Mouse (Mus musculus): ENCODE measurements at regions not wholly inside any gene's neighbourhood (a gene's known extent, or its start where the extent isn't known, plus 50 kb on each side); places are given as distances from the start of the nearest gene placed in this dataset.

DNA sequence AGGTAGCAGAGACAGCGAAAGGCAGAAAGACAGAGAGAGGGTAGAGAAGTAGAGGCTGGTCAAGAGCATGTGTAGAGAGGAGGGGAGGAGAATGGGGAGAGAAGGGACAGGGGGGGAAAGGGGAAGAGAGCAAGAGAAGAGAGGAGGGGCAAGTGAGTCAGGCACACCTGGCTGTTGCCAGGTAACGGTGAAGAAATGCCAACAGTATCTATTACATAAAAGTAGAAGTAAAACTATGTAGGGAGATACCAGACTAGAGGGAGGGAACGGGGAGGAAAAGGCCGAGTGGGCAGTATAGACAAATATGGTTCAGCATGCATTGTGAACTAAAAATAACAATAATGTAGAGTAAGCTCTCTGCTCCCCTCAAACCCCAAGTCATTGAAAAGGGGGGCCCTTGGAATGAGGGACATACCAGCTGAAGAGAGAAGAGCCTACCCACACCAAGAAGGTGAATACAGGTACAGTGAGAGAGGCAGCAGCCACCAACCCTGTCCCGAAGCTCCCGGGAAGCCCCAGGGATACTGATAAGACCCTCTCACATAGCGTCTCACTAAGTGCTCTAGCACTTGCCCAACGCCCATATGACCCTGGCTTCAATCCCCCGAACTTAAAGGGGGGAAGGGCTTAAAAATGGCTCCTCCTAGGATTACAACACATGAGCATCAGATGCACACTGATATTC lies 56.0 kb upstream of the Hs6st1 start:
- Histone ChIP-seq H3K27me3 (replicated peaks; ENCODE audit: control insufficient read depth, insufficient read depth, low read length) (no peaks in the 10 kb centered on the region), H3K4me1 (ENCODE audit: control insufficient read depth, insufficient read depth, low read length) (peaks cover 11% of the 10 kb centered on the region), H3K36me3 (ENCODE audit: control insufficient read depth, insufficient read depth, low read length) (no peaks in the 10 kb centered on the region), H3K4me2 (ENCODE audit: low read depth, low read length) (no peak overlapping the region), H3K9me3 (ENCODE audit: control insufficient read depth, low read length) (0 out of 2 replicates have a peak, but pooled peaks cover 3% of the 10 kb centered on the region), H3K9ac (ENCODE audit: low read depth, low read length) (no peak overlapping the region), H3K27ac (ENCODE audit: low read length) (no peak overlapping the region), H3K4me3 (ENCODE audit: low read length) (no peak overlapping the region)
- no peak for ATAC-seq
- 68% methylated on average over 9 of the region's 9 CpGs for WGBS

DNA sequence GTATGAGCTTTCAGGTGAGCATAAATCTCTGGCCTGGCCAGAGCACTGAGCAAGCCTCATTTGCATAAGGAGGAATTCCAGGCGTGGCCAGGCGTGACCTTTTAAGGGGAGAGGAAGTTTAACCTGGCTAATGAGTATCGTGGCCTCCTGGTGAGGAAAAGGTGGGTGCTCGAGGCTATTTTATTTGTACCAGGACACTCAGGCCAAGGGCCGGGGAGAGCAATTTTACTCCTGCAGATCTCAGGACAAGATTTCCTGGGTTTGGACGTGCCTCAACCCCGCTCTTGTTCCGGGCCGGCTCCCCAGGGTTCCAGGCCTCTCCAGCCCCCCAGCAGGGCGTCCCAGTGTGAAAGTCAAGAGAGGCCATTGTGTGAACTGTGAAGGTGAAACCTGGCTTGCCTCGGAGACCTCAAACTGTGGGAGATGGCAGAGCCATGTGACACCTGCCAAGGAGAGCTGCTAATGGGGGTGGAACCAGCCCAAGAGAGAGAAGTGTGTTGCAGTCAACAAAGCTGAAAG lies 54.3 kb upstream of the Hs6st1 start:
- H3K36me3 ChIP-seq (ENCODE audit: control insufficient read depth, insufficient read depth, low read length) = no peaks in the 10 kb centered on the region
- no peaks in the 10 kb centered on the region for H3K27me3 ChIP-seq (replicated peaks; ENCODE audit: control insufficient read depth, insufficient read depth, low read length)
- H3K27ac ChIP-seq (ENCODE audit: low read length) = no peak overlapping the region
- no peak overlapping the region for H3K9ac ChIP-seq (ENCODE audit: low read depth, low read length)
- H3K9me3 ChIP-seq (ENCODE audit: control insufficient read depth, low read length) = 0 out of 2 replicates have a peak, but pooled peaks cover 3% of the 10 kb centered on the region
- H3K4me2 ChIP-seq (ENCODE audit: low read depth, low read length) = no peak overlapping the region
- peaks cover 14% of the 10 kb centered on the region for H3K4me1 ChIP-seq (ENCODE audit: control insufficient read depth, insufficient read depth, low read length)
- WGBS = 27% methylated on average over 11 of the region's 11 CpGs
- ATAC-seq = peak; percentile 56
- H3K4me3 ChIP-seq (ENCODE audit: low read length) = no peak overlapping the region

DNA sequence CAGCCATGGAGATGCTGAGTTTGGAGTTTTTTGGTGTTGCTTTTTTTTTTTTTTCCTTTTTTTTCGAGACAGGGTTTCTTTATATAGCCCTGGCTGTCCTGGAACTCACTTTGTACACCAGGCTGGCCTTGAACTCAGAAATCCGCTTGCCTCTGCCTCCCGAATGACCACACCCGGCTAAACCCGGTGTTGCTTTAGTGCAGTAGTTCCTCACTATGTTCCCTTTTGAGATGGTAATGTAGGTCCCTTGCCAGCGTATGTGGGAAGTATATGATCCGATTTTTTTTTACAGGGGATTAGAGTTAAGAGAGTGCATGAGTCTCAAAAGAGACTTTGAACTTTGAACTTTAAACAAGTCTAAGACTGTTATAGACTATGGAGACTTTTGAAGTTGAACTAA lies 53.8 kb upstream of the Hs6st1 start:
- Histone ChIP-seq H3K9me3 (ENCODE audit: control insufficient read depth, low read length) (0 out of 2 replicates have a peak, but pooled peaks cover 3% of the 10 kb centered on the region), H3K4me3 (ENCODE audit: low read length) (no peak overlapping the region), H3K27ac (ENCODE audit: low read length) (no peak overlapping the region), H3K4me1 (ENCODE audit: control insufficient read depth, insufficient read depth, low read length) (peaks cover 14% of the 10 kb centered on the region), H3K4me2 (ENCODE audit: low read depth, low read length) (no peak overlapping the region), H3K9ac (ENCODE audit: low read depth, low read length) (no peak overlapping the region), H3K27me3 (replicated peaks; ENCODE audit: control insufficient read depth, insufficient read depth, low read length) (no peaks in the 10 kb centered on the region), H3K36me3 (ENCODE audit: control insufficient read depth, insufficient read depth, low read length) (no peaks in the 10 kb centered on the region)
- ATAC-seq = no peak; the same call in 1 of the 2 replicates
- WGBS = 72% methylated on average over 7 of the region's 7 CpGs

DNA sequence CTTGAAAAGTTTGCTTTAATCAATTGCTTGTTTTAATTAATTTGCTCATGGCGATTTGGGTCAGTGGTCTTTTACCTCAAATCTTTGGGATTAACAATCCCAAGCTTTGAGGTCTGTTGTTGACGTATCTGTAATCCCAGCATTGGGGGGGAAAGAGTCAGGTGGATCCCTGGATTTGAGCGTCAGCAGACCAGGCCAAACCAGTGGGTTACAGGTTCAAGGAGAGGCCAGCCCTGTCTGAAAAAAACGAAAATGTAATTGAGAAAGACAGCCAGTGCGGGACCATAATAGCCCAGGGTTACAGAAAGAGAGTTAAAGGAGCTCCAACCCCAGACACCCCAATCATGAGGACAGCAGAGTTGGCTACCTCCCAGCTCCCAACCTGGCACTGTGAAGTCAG lies 53.0 kb upstream of the Hs6st1 start:
- 87% methylated on average over 5 of the region's 5 CpGs for WGBS

DNA sequence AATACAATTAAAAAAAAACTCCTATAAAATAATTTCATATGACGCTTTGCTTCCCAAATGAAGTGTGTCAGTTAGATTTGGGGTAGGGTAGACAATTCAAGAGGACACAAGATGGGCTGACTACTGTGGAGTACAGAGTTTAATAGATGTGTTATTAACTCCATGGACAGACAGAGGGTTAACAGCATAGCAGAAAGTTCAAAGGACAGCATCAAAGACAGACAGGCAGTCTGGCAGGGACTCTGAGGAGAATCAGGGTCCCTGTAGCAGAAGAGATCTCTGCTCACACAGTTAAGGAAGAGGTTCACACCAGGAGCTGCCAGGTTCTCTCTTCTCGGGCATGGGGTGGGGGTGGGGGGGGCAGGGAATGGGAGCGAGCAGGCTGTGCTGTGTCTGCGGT lies 51.6 kb upstream of the Hs6st1 start:
- Histone ChIP-seq H3K9ac (ENCODE audit: low read depth, low read length) (no peak overlapping the region), H3K4me3 (ENCODE audit: low read length) (no peak overlapping the region), H3K9me3 (ENCODE audit: control insufficient read depth, low read length) (no peaks in the 10 kb centered on the region), H3K27me3 (replicated peaks; ENCODE audit: control insufficient read depth, insufficient read depth, low read length) (no peaks in the 10 kb centered on the region), H3K4me1 (ENCODE audit: control insufficient read depth, insufficient read depth, low read length) (peaks cover 14% of the 10 kb centered on the region), H3K4me2 (ENCODE audit: low read depth, low read length) (no peak overlapping the region), H3K27ac (ENCODE audit: low read length) (peak overlapping the region; percentile 35; the same call in 1 of the 2 replicates), H3K36me3 (ENCODE audit: control insufficient read depth, insufficient read depth, low read length) (no peaks in the 10 kb centered on the region)
- WGBS = 44% methylated on average over 4 of the region's 4 CpGs
- ATAC-seq = 0 out of 2 replicates have a peak, but pooled peaks have one; percentile 4

More for the DNA sequence above, 53.0 kb upstream of the Hs6st1 start:
- Histone ChIP-seq H3K27me3 (replicated peaks; ENCODE audit: control insufficient read depth, insufficient read depth, low read length) (no peaks in the 10 kb centered on the region), H3K27ac (ENCODE audit: low read length) (no peak overlapping the region), H3K9ac (ENCODE audit: low read depth, low read length) (no peak overlapping the region), H3K4me2 (ENCODE audit: low read depth, low read length) (no peak overlapping the region), H3K4me3 (ENCODE audit: low read length) (no peak overlapping the region), H3K4me1 (ENCODE audit: control insufficient read depth, insufficient read depth, low read length) (peaks cover 14% of the 10 kb centered on the region), H3K36me3 (ENCODE audit: control insufficient read depth, insufficient read depth, low read length) (no peaks in the 10 kb centered on the region), H3K9me3 (ENCODE audit: control insufficient read depth, low read length) (0 out of 2 replicates have a peak, but pooled peaks cover under 1% of the 10 kb centered on the region)
- ATAC-seq = no peak

DNA sequence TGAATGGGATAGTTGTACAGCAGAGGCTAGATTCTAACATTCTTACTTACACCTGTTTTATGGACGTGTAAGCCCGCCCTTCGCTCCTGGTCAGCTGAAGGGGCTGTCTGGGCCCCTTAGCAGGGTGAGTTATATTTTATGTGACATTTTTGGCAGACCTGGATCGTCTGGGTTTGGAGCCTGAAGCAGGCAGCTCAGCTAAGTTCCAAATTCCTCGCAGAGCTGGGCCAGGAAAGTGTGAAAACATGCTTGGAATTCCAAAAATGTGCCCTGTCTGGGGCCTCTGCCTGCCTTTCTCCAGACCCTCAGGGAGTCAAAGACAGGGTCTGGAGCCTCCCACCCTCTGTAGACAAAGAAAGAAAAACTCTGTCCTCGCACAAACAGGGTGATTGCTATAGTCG lies 51.1 kb upstream of the Hs6st1 start:
- 0 out of 2 replicates have a peak overlapping the region, but pooled peaks have one; percentile 11 for H3K4me2 ChIP-seq (ENCODE audit: low read depth, low read length)

DNA sequence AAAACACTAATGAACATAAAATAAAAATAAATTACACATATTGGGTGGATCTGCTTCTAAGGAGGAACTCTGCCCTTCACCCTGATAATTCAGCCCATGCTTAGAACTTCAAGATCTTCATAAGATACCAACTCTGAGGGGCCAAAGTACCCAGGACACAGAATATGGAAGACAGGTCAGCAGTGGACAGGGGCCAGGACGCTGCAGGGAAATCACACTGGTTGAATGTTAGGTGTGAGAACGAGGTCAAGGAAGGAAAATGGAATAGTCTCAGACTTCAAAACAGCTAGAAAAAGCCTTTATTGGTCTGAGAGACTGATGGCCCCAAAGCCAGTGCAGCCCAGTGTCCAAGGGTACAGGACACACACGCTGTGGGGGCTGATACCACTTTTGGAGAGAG lies 50.5 kb upstream of the Hs6st1 start:
- Histone ChIP-seq H3K9ac (ENCODE audit: low read depth, low read length) (no peak overlapping the region), H3K36me3 (ENCODE audit: control insufficient read depth, insufficient read depth, low read length) (no peaks in the 10 kb centered on the region), H3K27me3 (replicated peaks; ENCODE audit: control insufficient read depth, insufficient read depth, low read length) (no peaks in the 10 kb centered on the region), H3K9me3 (ENCODE audit: control insufficient read depth, low read length) (no peaks in the 10 kb centered on the region), H3K4me3 (ENCODE audit: low read length) (no peak overlapping the region), H3K4me2 (ENCODE audit: low read depth, low read length) (no peak overlapping the region), H3K27ac (ENCODE audit: low read length) (peak overlapping the region; percentile 21; the same call in 1 of the 2 replicates), H3K4me1 (ENCODE audit: control insufficient read depth, insufficient read depth, low read length) (peaks cover 14% of the 10 kb centered on the region)
- ATAC-seq = no peak
- 37% methylated on average over 3 of the region's 3 CpGs for WGBS

More for the DNA sequence above, 51.1 kb upstream of the Hs6st1 start:
- Histone ChIP-seq H3K27me3 (replicated peaks; ENCODE audit: control insufficient read depth, insufficient read depth, low read length) (no peaks in the 10 kb centered on the region), H3K9ac (ENCODE audit: low read depth, low read length) (no peak overlapping the region; the same call in 1 of the 2 replicates), H3K27ac (ENCODE audit: low read length) (0 out of 2 replicates have a peak overlapping the region, but pooled peaks have one; percentile 21), H3K4me1 (ENCODE audit: control insufficient read depth, insufficient read depth, low read length) (peaks cover 14% of the 10 kb centered on the region), H3K36me3 (ENCODE audit: control insufficient read depth, insufficient read depth, low read length) (no peaks in the 10 kb centered on the region), H3K9me3 (ENCODE audit: control insufficient read depth, low read length) (no peaks in the 10 kb centered on the region), H3K4me3 (ENCODE audit: low read length) (no peak overlapping the region)
- ATAC-seq = peak; percentile 78
- 15% methylated on average over 7 of the region's 7 CpGs for WGBS
